Mouse (Mus musculus) cerebellum, adult 9-10 months (tissue): Measurements from ENCODE around the gene Dnajb1.

Source experiments
- DNase-seq: peaks from one replicate; pipeline ENCODE4 v3.0.0; 2022

Gene Dnajb1

DNA sequence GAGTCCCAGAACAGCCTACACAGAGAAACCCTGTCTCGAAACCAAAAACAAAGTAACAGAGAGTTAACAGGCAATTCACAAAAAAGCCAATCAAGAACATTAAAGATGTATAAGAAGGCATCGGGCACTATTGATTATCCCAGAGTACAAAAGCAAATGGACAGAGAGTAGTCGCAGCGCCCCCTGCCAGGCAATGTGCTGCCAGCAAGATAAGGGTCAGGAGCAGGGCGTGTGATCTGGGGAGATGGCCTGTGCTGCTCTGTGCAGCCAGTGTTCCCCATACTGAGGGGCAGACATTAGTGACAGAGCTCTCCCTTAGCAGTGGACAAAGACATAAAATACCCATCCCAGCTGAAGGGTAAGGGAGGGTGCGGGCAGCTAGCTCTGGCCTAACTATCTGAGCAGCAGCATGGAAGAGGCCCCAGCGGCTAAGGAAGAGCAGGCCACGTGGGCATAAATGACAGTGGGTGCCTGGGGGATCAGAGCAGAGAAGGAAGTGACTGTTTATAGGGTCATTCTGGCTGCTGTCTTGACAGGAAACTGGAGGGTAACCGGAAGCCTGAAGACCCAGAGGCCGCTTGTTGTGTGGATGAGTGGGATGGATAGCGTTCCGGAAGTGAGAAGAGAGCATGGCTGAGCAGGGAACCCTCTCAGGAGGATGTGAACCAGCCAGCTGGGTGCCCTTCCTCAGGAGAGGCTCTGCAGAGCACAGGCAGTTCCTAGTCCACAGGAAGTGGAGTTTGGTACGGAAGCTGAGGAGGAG, 48.7 kb downstream of the Dnajb1 start:
- DNase-seq, result no peak

GRCm38 (mm10) chr8:83660545-83660944, 52.6 kb downstream of the Dnajb1 start:
- no peak for DNase-seq

DNA sequence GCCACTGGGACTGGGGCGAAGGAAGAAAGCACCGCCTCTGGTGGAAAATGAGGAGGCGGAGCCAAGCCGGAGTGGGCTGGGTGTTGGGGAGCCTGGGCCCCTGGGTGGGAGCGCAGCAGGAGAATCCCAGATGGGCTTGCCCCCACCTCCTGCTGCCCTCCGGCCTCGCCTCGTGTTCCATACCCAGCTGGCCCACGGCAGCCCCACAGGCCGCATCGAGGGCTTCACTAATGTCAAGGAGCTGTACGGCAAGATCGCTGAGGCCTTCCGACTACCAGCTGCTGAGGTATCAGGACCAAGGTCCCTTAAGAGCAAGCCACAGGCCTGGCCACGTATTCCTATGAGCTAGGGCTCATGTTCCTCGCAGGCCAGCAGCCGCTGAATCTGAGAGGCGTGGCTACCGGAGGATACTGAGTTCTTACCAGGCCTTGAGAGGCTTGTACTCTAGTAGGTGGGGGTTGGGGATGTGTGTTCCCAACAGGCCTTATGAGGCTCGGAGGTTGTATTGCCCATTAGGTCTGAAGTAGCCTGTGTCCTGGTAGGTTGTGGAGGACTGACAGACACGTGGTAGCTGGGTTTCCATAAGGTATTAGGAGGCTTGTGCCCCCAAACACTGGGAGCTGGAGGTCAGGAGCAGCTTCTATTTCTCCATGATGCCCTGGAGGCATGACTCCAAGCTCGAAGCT, 53.1 kb downstream of the Dnajb1 start:
- no peak for DNase-seq
